In genomic region chr6:72958662-72959071, GRCm38 (mm10) we compare ENCODE assay signal across 8 mouse cellular contexts. TPM values are rescaled to one million over a fixed set of nuclear protein-coding genes. Genes with fewer than 3 reads are reported as not detected.
DNase-seq lines count a peak whose midpoint lies in the region; ATAC-seq and TF ChIP-seq lines count a peak whose summit lies in the region.

Gene Tmsb10, minus strand, starts transcription at chr6:72958748.

- peaks cover 37% of the 10 kb centered on the region for H3K4me1 ChIP-seq in limb, embryonic 14.5 days (ENCODE audit: control insufficient read depth, insufficient read depth, low read length)
- H3K4me1 ChIP-seq in stomach, embryonic 15.5 days, result peaks cover 26% of the 10 kb centered on the region

- H3K9ac ChIP-seq in limb, embryonic 14.5 days (ENCODE audit: low read depth, low read length, severe bottlenecking), result peak within 1 kb of the TSS; percentile 98
- peak within 1 kb of the TSS; percentile 91 for H3K9ac ChIP-seq in stomach, embryonic 15.5 days

- H3K27me3 ChIP-seq in limb, embryonic 14.5 days (ENCODE audit: control insufficient read depth, insufficient read depth, low read length), result no peaks in the 10 kb centered on the region
- H3K27me3 ChIP-seq in stomach, embryonic 15.5 days (replicated peaks), result no peaks in the 10 kb centered on the region

- DNase-seq in frontal cortex, adult 2 months (ENCODE audit: extremely low spot score in 1 of 2, low spot score in 1 of 2), result no peak
- DNase-seq in frontal cortex, postnatal 14 days (ENCODE audit: low spot score in 2 of 2), result no peak
- DNase-seq in ES-CJ7 (ENCODE audit: low read depth, low spot score), result peak; percentile 73
- DNase-seq in heart, postnatal 25 days (ENCODE audit: low spot score), result no peak
- DNase-seq in limb, embryonic 14.5 days (ENCODE audit: low spot score), result peak; percentile 18
- DNase-seq in spleen, postnatal 36 days (ENCODE audit: low spot score in 2 of 2), result no peak

- peak within 1 kb of the TSS; percentile 90 for H3K27ac ChIP-seq in limb, embryonic 14.5 days (replicated peaks; ENCODE audit: low read depth, low read length)
- H3K27ac ChIP-seq in stomach, embryonic 15.5 days, result peak within 1 kb of the TSS; percentile 86

- intact Hi-C loops in heart, postnatal 25 days (cut with DNase I), result loop anchor here (2.0 kb wide), 1 partner anchor 22 kb away; no protein-coding TSS in a partner anchor

- no peak for ATAC-seq in erythroblast, adult 5-6 weeks (replicated peaks; ENCODE audit: low FRiP score, poor library complexity, severe bottlenecking)
- ATAC-seq in limb, embryonic 14.5 days (ENCODE audit: low FRiP score, low read depth), result peak; percentile 60
- no peak for ATAC-seq in stomach, embryonic 15.5 days (ENCODE audit: insufficient read depth, low FRiP score, low read depth)

- H3K36me3 ChIP-seq in limb, embryonic 14.5 days (ENCODE audit: control insufficient read depth, insufficient read depth, low read length), result no peaks in the 10 kb centered on the region
- 0 out of 2 replicates have a peak, but pooled peaks cover 2% of the 10 kb centered on the region for H3K36me3 ChIP-seq in stomach, embryonic 15.5 days

- peak within 1 kb of the TSS; percentile 88 for H3K4me3 ChIP-seq in limb, embryonic 14.5 days (replicated peaks; ENCODE audit: low read length)
- H3K4me3 ChIP-seq in stomach, embryonic 15.5 days (replicated peaks), result peak within 1 kb of the TSS; percentile 74

- H3K4me2 ChIP-seq in limb, embryonic 14.5 days (replicated peaks; ENCODE audit: low read depth, low read length, severe bottlenecking), result peak within 1 kb of the TSS; percentile 64
- H3K4me2 ChIP-seq in stomach, embryonic 15.5 days, result peak within 1 kb of the TSS; percentile 80

- under 1% methylated on average over 10 of the region's 19 CpGs for WGBS in limb, embryonic 14.5 days
- WGBS in stomach, embryonic 15.5 days, result 1% methylated on average over 18 of the region's 19 CpGs

- no peaks in the 10 kb centered on the region for H3K9me3 ChIP-seq in limb, embryonic 14.5 days (ENCODE audit: control insufficient read depth, low read length)
- H3K9me3 ChIP-seq in stomach, embryonic 15.5 days, result no peaks in the 10 kb centered on the region

- TF ChIP-seq POLR2A in limb, embryonic 14.5 days (IDR thresholded peaks at IDR 0.05; ENCODE audit: borderline replicate concordance, extremely low read depth, insufficient read depth, insufficient read length), result no peak

RNA-seq across cellular contexts. Expression of gene Tmsb10, which starts in this region (rescaled TPM):
- 603 and 636 TPM in 2 replicates for polyA plus RNA-seq in frontal cortex, adult 2 months (2012; rRNA removed)
- total RNA-seq in erythroblast, adult 5-6 weeks (2015; ENCODE audit: low replicate concordance), result 232 and 262 TPM in 2 replicates
- total RNA-seq in erythroblast, adult 5-6 weeks (2017; ENCODE audit: low replicate concordance), result 123 and 173 TPM in 2 replicates
- 100 to 1,000 TPM; 126 to 128 TPM for total RNA-seq in heart, postnatal 25 days (2021)
- polyA plus RNA-seq in limb, embryonic 14.5 days (2012; rRNA removed), result 698 and 1,253 TPM in 2 replicates
- polyA plus RNA-seq in limb, embryonic 14.5 days (2014; fragmentation: Nextera tagmentation; extraction: Ambion mirVana), result 2,385 and 2,395 TPM in 2 replicates
- polyA plus RNA-seq in stomach, embryonic 15.5 days (2015; fragmentation: Nextera tagmentation; extraction: Ambion mirVana), result 1,706 and 1,913 TPM in 2 replicates

Comparison
In these comparisons a context has a peak if more than half of its experiments do, and no peak if none do; other contexts are left out.
1. DNase-seq: peak in ES-CJ7 (single experiment) and limb, embryonic 14.5 days (single experiment); none in frontal cortex, adult 2 months (0 of 2), frontal cortex, postnatal 14 days (0 of 2), heart, postnatal 25 days (single experiment) and spleen, postnatal 36 days (0 of 2).